Mouse (Mus musculus): ENCODE data around the gene Shroom2.

DNA sequence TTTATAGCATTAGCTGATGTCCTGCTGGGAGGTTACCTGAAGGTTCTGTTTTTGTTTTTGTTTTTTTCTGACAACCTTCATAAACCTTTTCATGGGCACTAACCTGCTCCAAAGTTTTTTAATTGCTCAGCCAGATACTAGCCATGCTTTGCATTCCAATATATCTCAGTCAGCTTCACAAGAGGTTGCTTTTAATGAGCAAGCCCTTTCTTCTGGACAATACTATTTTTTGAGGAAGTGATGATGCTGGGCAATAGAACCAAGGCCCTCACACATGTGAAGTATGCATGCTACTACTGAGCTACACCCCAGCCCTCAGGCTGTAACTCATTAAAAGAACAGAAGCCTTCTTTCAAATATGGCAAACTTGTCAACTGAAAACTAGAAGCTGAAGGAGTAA lies 52.6 kb downstream of the Shroom2 start:
- TF ChIP-seq CTCF (IDR thresholded peaks at IDR 0.05; ENCODE audit: borderline replicate concordance, extremely low read depth, insufficient read depth, insufficient read length): no peak
- no peak for TF ChIP-seq POLR2A (IDR thresholded peaks at IDR 0.05; ENCODE audit: borderline replicate concordance, extremely low read depth, insufficient read depth, insufficient read length, poor library complexity, severe bottlenecking)

Data from brain, embryonic 14.5 days (tissue).